Mouse (Mus musculus): ENCODE data around the gene D10Wsu102e.

GRCm38 (mm10) chr10:83347494-83347893 lies 12.5 kb upstream of the D10Wsu102e start:
- no peak for TF ChIP-seq POLR2A (IDR thresholded peaks at IDR 0.05; ENCODE audit: insufficient read length, low read depth)
- no peak for TF ChIP-seq TCF12 (IDR thresholded peaks at IDR 0.05; ENCODE audit: insufficient read depth, poor library complexity, severe bottlenecking)
- TF ChIP-seq USF1 (IDR thresholded peaks at IDR 0.05; ENCODE audit: low read depth), result no peak
- no peak for TF ChIP-seq E2F4 (IDR thresholded peaks at IDR 0.05; ENCODE audit: insufficient read depth)
- TF ChIP-seq REST (IDR thresholded peaks at IDR 0.05; ENCODE audit: insufficient read depth, insufficient read length), result no peak
- no peak for TF ChIP-seq TCF3 (IDR thresholded peaks at IDR 0.05; ENCODE audit: insufficient read length, low read depth)
- no peak for TF ChIP-seq CEBPB (IDR thresholded peaks at IDR 0.05; ENCODE audit: insufficient read depth, poor library complexity, severe bottlenecking)
- TF ChIP-seq MAX (IDR thresholded peaks at IDR 0.05; ENCODE audit: low read depth), result no peak
- no peak for TF ChIP-seq MYOG (IDR thresholded peaks at IDR 0.05; ENCODE audit: control insufficient read depth in 1 of 3, insufficient read depth in 1 of 3, insufficient read length in 2 of 3, low read depth in 2 of 3)
- no peak for TF ChIP-seq POLR2AphosphoS2 (IDR thresholded peaks at IDR 0.05; ENCODE audit: insufficient read length, low read depth)
- no peak for TF ChIP-seq MYOD1 (IDR thresholded peaks at IDR 0.05; ENCODE audit: control insufficient read depth in 1 of 3, insufficient read length in 2 of 3, low read depth in 2 of 3)
